Mouse (Mus musculus) CH12.LX (cell line): ENCODE results near the gene Tent4b. TPM values are rescaled to one million over a fixed set of nuclear protein-coding genes. Genes with fewer than 3 reads are reported as not detected.

Experiments
- DNase-seq: peaks from one replicate; pipeline ENCODE4 v3.0.0-alpha.2; 2013; ENCODE audit errors: extremely low read depth
- H3K27ac ChIP-seq: 2 replicates; pipeline ENCODE4 v1.5.1; 2012; ENCODE audit warnings: low read depth, mild to moderate bottlenecking, control low read depth, moderate library complexity; ENCODE audit not compliant: insufficient read depth
- H3K27me3 ChIP-seq: replicated peaks from 2 replicates; pipeline ENCODE3; 2012; ENCODE audit warnings: inconsistent platforms
- H3K36me3 ChIP-seq, 2 experiments: replicated peaks in 1 of 2; 2 replicates each; pipeline versions ENCODE3 to v1.6.1; 2012; ENCODE audit warnings: inconsistent platforms in 1 of 2, low read length in 1 of 2, mild to moderate bottlenecking in 1 of 2, mixed read lengths in 1 of 2, moderate library complexity in 1 of 2; ENCODE audit not compliant: control insufficient read depth in 1 of 2, insufficient read depth in 1 of 2
- H3K4me1 ChIP-seq, 2 experiments: 2 replicates each; pipeline ENCODE4 v1.6.1; 2012; ENCODE audit warnings: inconsistent platforms in 1 of 2, moderate library complexity in 1 of 2; ENCODE audit not compliant: insufficient read depth in 2 of 2, control insufficient read depth in 1 of 2
- H3K4me2 ChIP-seq: 2 replicates; pipeline ENCODE4 v1.6.1; 2012; ENCODE audit warnings: low read depth, mild to moderate bottlenecking, control low read depth; ENCODE audit not compliant: poor library complexity, insufficient read depth, severe bottlenecking
- H3K4me3 ChIP-seq, 3 experiments: fragments of 150-350 bp in 1 of 3; sonication (generic) in 1 of 3; replicated peaks in 1 of 3; 2 replicates each; pipeline versions ENCODE3 to v1.5.1; 2011 to 2012; ENCODE audit warnings: low read depth in 2 of 3, low read length in 2 of 3, mild to moderate bottlenecking in 2 of 3, moderate library complexity in 2 of 3, control low read depth in 1 of 3, improper control_type of control experiment in 1 of 3, inconsistent platforms in 1 of 3, mixed read lengths in 1 of 3; ENCODE audit not compliant: poor library complexity in 1 of 3
- H3K79me2 ChIP-seq: replicated peaks from 2 replicates; pipeline ENCODE4 v1.6.1; 2012; ENCODE audit warnings: mild to moderate bottlenecking, moderate library complexity; ENCODE audit not compliant: control insufficient read depth, poor library complexity, insufficient read depth, severe bottlenecking; ENCODE audit errors: extremely low read depth
- H3K9ac ChIP-seq: 2 replicates; pipeline ENCODE4 v1.6.1; 2012; ENCODE audit warnings: low read depth, mild to moderate bottlenecking, control low read depth, moderate library complexity; ENCODE audit not compliant: insufficient read depth
- H3K9me3 ChIP-seq: replicated peaks from 2 replicates; pipeline ENCODE3; 2012; ENCODE audit warnings: low read length, inconsistent platforms, mixed read lengths
- BHLHE40 ChIP-seq: IDR thresholded peaks from 2 replicates; pipeline ENCODE4 v1.6.1; 2011; ENCODE audit warnings: mild to moderate bottlenecking, low read depth, low read length, improper control_type of control experiment
- CHD2 ChIP-seq: IDR thresholded peaks from 2 replicates; pipeline ENCODE4 v1.6.1; 2011; ENCODE audit warnings: low read length, improper control_type of control experiment
- E2F4 ChIP-seq: IDR thresholded peaks from 2 replicates; pipeline ENCODE4 v1.6.1; 2011; ENCODE audit warnings: low read depth, low read length, improper control_type of control experiment; ENCODE audit not compliant: insufficient replicate concordance
- ELF1 ChIP-seq: IDR thresholded peaks from 2 replicates; pipeline ENCODE4 v1.6.1; 2014; ENCODE audit warnings: low read depth, mild to moderate bottlenecking, inconsistent platforms, low read length, improper control_type of control experiment
- EP300 ChIP-seq: IDR thresholded peaks from 2 replicates; pipeline ENCODE4 v1.6.1; 2011; ENCODE audit warnings: low read length, improper control_type of control experiment
- ETS1 ChIP-seq: conservative IDR thresholded peaks from 2 replicates; pipeline ENCODE4 v1.6.1; 2012; ENCODE audit warnings: low read depth, mild to moderate bottlenecking, inconsistent platforms, low read length, improper control_type of control experiment, moderate library complexity
- GABPA ChIP-seq: IDR thresholded peaks from 2 replicates; pipeline ENCODE4 v1.6.1; 2012; ENCODE audit warnings: low read depth, low read length, improper control_type of control experiment, inconsistent platforms; ENCODE audit not compliant: insufficient replicate concordance
- IRF4 ChIP-seq: IDR thresholded peaks from 2 replicates; pipeline ENCODE4 v1.6.1; 2014; ENCODE audit warnings: low read depth, mild to moderate bottlenecking, inconsistent platforms, low read length, improper control_type of control experiment
- JUN ChIP-seq: IDR thresholded peaks from 2 replicates; pipeline ENCODE4 v1.6.1; 2011; ENCODE audit warnings: low read depth, mild to moderate bottlenecking, low read length, improper control_type of control experiment, moderate library complexity; ENCODE audit not compliant: insufficient read depth
- JUND ChIP-seq: conservative IDR thresholded peaks from 2 replicates; pipeline ENCODE4 v1.6.1; 2011; ENCODE audit warnings: low read depth, low read length, improper control_type of control experiment
- KAT2A ChIP-seq: IDR thresholded peaks from 2 replicates; pipeline ENCODE4 v1.6.1; 2012; ENCODE audit warnings: low read length, improper control_type of control experiment, inconsistent platforms; ENCODE audit not compliant: insufficient replicate concordance
- MAX ChIP-seq: IDR thresholded peaks from 2 replicates; pipeline ENCODE4 v1.6.1; 2011; ENCODE audit warnings: low read length, improper control_type of control experiment
- MAZ ChIP-seq: IDR thresholded peaks from 2 replicates; pipeline ENCODE4 v1.6.1; 2012; ENCODE audit warnings: low read depth, mild to moderate bottlenecking, inconsistent platforms, low read length, improper control_type of control experiment, moderate library complexity
- MEF2A ChIP-seq: IDR thresholded peaks from 2 replicates; pipeline ENCODE4 v1.6.1; 2014; ENCODE audit warnings: low read depth, mild to moderate bottlenecking, inconsistent platforms, low read length, improper control_type of control experiment, borderline replicate concordance
- MYC ChIP-seq: IDR thresholded peaks from 2 replicates; pipeline ENCODE4 v1.6.1; 2011; ENCODE audit warnings: low read depth, mild to moderate bottlenecking, improper control_type of control experiment, low read length
- NRF1 ChIP-seq: IDR thresholded peaks from 2 replicates; pipeline ENCODE4 v1.6.1; 2014; ENCODE audit warnings: low read depth, mild to moderate bottlenecking, inconsistent platforms, low read length, improper control_type of control experiment, moderate library complexity
- PAX5 ChIP-seq: IDR thresholded peaks from 2 replicates; pipeline ENCODE4 v1.6.1; 2012; ENCODE audit warnings: low read length, inconsistent platforms, mixed read lengths
- POLR2A ChIP-seq: IDR thresholded peaks from 2 replicates; pipeline ENCODE4 v1.6.1; 2011; ENCODE audit warnings: low read depth, mild to moderate bottlenecking, improper control_type of control experiment, low read length
- POLR2AphosphoS2 ChIP-seq: IDR thresholded peaks from 2 replicates; pipeline ENCODE4 v1.6.1; 2011; ENCODE audit warnings: low read depth, low read length, improper control_type of control experiment
- SIN3A ChIP-seq: IDR thresholded peaks from 2 replicates; pipeline ENCODE4 v1.6.1; 2012; ENCODE audit warnings: low read length, improper control_type of control experiment, inconsistent platforms
- TBP ChIP-seq: conservative IDR thresholded peaks from 2 replicates; pipeline ENCODE4 v1.6.1; 2011; ENCODE audit warnings: low read depth, low read length, improper control_type of control experiment
- TCF12 ChIP-seq: IDR thresholded peaks from 2 replicates; pipeline ENCODE4 v1.6.1; 2014; ENCODE audit warnings: low read depth, mild to moderate bottlenecking, inconsistent platforms, low read length, improper control_type of control experiment
- USF1 ChIP-seq: IDR thresholded peaks from 2 replicates; pipeline ENCODE4 v1.6.1; 2014; ENCODE audit warnings: low read depth, mild to moderate bottlenecking, inconsistent platforms, low read length, improper control_type of control experiment
- ZC3H11A ChIP-seq: IDR thresholded peaks from 2 replicates; pipeline ENCODE4 v1.6.1; 2012; ENCODE audit warnings: low read depth, mild to moderate bottlenecking, inconsistent platforms, low read length, improper control_type of control experiment
- ZNF384 ChIP-seq: IDR thresholded peaks from 2 replicates; pipeline ENCODE4 v1.6.1; 2012; ENCODE audit warnings: low read depth, low read length, improper control_type of control experiment, inconsistent platforms
- dilution Hi-C: fragments of 300-500 bp; cut with MboI; formaldehyde crosslinking; loops from 2 replicates; pipeline ENCODE4 v1.14.3; 2020; ENCODE audit warnings: low sequenced_read_pairs; ENCODE audit not compliant: extremely low pct_unique_long_range_greater_than_20kb, extremely low pct_ligation_motif_present
- in situ Hi-C: fragments of 300-500 bp; cut with MboI; formaldehyde crosslinking; loops from 3 replicates; pipeline ENCODE4 v1.14.3; 2019; ENCODE audit warnings: low sequenced_read_pairs, low pct_ligation_motif_present, low pct_unique_long_range_greater_than_20kb, mixed read lengths
- polyA plus RNA-seq: library from polyadenylated mRNA; unstranded; fragments of >175 nt; gene quantifications from 2 replicates; pipeline ENCODE4 v1.2.1, GENCODE M21; 2012; ENCODE audit warnings: low read depth; ENCODE audit not compliant: insufficient read length
- total RNA-seq, 2 experiments: library from RNA; depleted of rRNA; stranded (reverse); fragments of 300-350 nt in 1 of 2; fragments of >200 nt in 1 of 2; gene quantifications; 2 replicates each; pipeline ENCODE4 v1.2.3; 2012 to 2014

Gene Tent4b
- total and polyA plus RNA-seq, 3 experiments: 20.1 to 37.8 (median 27.9) TPM

GRCm38 (mm10) chr8:88150910-88151371 is 48.1 kb upstream of the Tent4b start:
- Histone ChIP-seq H3K4me1 (peaks cover 7 to 19% of the 10 kb centered on the region in 2 experiments), H3K36me3 (peaks cover 56 to 85% of the 10 kb centered on the region in 2 experiments), H3K4me3 (no peak overlapping the region), H3K27ac (peak overlapping the region; percentile 27), H3K9me3 (no peaks in the 10 kb centered on the region), H3K9ac (no peak overlapping the region), H3K27me3 (no peaks in the 10 kb centered on the region), H3K4me2 (no peak overlapping the region), H3K79me2 (peaks cover 5% of the 10 kb centered on the region; the same call in 1 of the 2 replicates)
- TF ChIP-seq MAX (peak; percentile 65), MAZ (no peak), SIN3A (peak; percentile 75), GABPA (no peak), EP300 (peak; percentile 58), BHLHE40 (peak; percentile 56), TCF12 (0 out of 2 replicates have a peak, but pooled peaks have one; percentile 22), ELF1 (peak; percentile 42; the same call in 1 of the 2 replicates), IRF4 (peak; percentile 49), NRF1 (no peak), MEF2A (peak; percentile 28; the same call in 1 of the 2 replicates), ETS1 (peak; percentile 69), ZC3H11A (no peak), POLR2A (no peak), JUND (0 out of 2 replicates have a peak, but pooled peaks have one; percentile 23)
- DNase-seq: peak; percentile 67
- dilution Hi-C loops (no loop called here), in situ Hi-C loops (no loop called here)

DNA sequence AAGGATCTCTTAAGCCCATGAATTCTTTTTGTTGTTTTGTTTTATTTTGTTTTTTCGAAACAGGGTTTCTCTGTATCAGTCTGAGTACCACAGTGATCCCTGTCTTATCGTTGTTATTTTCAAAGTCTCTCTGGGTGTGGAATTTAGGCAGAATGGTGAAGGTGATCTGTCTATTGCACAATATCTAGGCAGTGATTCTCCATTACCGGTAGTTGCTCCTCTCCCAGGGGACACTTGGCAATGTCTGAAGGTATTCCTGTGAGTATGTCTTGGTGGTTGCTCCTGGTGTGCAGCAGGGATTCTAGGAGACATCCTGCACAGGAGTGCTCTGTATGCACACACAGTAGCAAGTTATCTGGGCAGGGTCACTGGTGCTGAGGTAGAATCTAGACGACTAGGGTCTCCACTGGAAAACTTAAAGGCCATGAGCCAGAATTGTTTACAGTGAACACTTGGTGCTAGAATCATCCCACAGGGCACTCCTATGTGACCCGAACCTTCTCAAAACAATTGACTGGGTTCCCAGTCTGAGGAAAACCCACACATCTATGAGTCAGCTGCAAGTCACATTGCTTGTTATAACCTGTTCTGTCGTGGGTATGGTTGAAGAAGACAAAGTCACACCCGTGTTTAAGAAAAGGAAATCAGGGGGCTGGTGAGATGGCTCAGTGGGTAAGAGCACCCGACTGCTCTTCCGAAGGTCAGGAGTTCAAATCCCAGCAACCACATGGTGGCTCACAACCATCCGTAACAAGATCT is 38.6 kb upstream of the Tent4b start:
- Histone ChIP-seq H3K27ac (no peak overlapping the region), H3K4me1 (no peaks in the 10 kb centered on the region), H3K4me3 (no peak overlapping the region), H3K36me3 (peaks cover 59 to 91% of the 10 kb centered on the region in 2 experiments), H3K27me3 (no peaks in the 10 kb centered on the region), H3K9me3 (no peaks in the 10 kb centered on the region), H3K79me2 (peaks cover 2% of the 10 kb centered on the region; the same call in 1 of the 2 replicates), H3K4me2 (no peak overlapping the region), H3K9ac (no peak overlapping the region)
- no peak for DNase-seq
- no peak for TF ChIP-seq KAT2A
- no peak for TF ChIP-seq GABPA
- TF ChIP-seq USF1: no peak
- TF ChIP-seq POLR2AphosphoS2: no peak
- TF ChIP-seq ELF1: no peak
- no peak for TF ChIP-seq PAX5
- TF ChIP-seq ZNF384: no peak
- TF ChIP-seq E2F4: no peak
- TF ChIP-seq CHD2: no peak
- no peak for TF ChIP-seq JUN
- no peak for TF ChIP-seq TBP
- no peak for TF ChIP-seq MYC
- dilution Hi-C loops (no loop called here), in situ Hi-C loops (no loop called here)
